Mouse (Mus musculus): Measurements from ENCODE around the gene Ncf4.

Ncf4 gene

DNA sequence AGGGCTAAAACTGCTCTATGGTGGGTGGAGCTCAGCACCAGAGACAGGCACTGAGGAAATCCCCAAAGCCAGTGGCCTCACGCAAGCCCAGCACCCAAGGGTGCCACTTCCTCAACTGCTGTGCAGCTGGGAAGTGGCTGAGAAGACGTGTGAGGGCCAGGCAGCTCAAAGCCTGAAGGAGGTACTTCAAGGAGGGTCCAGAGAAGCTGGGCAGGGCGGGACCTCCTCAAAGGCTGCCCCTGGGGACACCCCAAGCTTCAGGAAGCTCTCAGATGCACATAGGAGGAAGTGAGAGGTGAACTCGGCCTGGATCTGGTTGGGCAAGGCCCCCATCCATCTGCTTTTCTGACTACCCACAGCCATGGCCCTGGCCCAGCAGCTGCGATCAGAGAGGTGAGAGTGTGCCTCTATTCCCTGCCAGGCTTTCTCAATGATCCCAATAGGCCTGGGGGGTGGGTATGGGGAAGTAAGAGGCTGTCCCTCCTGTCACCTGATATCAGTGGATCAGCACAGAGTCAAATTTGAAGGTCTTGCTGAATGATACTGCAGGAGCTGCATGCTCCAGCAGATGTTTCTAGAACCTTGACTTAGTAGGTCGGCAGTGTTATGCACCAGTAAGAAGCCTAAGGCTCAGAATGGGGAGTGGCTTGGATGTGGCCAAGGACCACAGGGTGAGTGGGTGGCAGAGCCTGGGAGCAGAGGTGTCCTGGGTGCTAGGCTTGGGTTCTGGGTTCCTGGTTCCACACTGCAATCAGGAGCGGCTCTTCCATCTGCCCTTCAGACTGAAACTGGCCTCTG is at the start of gene Ncf4:
Gene Ncf4, plus strand, starts transcription at position 107 of the 798 bp plus-strand sequence.
- DNase-seq (ENCODE audit: low read depth, low spot score) = no peak

DNA sequence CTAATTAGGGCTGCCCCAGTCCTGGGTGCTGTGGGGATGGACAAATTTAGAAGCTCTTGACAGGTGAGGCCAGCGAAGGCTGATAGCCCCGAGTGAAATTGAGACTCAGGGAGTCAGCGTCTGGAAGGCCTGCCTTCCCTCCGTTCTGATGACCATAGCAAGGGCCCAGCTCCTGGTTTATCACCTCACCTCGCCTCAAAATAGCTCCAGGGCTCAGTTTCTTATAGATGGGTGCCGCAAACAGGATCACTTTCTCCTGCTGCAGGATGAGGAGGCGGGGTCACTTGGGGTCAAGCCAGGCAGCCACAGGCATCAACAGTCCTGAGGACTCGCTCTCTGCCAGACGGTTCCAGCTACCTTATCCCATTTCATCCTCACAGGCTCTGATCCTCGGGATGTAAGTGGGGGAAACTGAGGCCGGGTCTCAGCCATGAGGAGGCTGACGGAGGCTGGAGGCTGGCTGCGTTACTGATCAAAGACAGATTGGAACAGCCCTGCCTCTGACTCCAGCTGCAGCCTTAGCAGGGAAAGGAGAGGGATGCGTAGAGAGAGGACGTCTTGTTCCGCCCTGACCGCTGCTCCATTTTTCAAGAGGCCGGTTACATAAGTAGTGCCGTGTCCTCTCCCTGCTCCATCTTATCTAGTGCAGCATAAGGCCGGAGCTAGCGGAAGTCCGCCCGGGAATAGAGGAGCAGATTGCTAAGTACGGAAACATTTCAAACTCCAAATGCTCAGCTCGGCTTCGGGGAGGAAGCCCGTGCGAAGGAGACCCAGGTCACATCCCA is 49.3 kb upstream of the Ncf4 start:
- no peak for DNase-seq (ENCODE audit: low read depth, low spot score)

DNA sequence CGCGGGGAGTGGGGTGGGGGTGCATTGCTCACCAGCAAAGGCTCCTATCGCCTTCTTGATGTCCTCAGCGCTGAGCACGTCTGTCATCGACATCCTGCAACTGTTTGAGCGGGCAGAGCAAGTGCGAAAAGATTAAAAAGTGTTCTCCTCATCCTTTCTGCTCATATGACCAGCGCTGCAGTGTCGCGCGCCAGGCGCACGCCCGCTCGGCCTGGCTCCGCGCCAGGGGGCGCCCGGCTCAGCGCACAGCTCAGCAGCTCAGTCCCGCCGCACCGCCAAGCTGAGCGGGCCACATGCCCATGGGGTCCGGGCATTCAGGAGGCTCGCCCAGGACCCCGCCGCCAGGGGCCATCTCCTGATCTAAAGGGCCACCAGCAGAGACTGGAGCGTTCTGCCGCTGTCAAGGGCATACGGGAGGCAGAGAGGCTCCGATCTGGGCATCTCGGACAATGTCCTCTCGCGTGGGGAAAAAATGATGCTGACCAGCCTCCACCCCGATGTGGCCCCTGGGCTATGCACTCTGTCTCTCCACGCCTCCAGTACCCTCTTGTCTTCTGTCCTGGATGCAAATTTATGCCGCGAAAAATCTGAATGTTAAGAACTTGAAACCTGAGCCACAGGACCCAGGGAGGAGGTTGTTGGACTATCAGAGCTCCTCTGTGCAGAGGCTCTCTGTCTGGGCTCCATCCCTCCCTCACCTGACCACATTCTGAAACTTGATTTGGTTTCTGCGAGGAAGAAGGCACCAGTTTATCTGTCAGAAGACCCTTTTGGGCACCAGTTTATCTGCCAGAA is 40.4 kb upstream of the Ncf4 start:
- no peak for DNase-seq (ENCODE audit: low read depth, low spot score)

GRCm38 (mm10) chr15:78205192-78205591 is 39.4 kb upstream of the Ncf4 start:
- DNase-seq (ENCODE audit: low read depth, low spot score) = peak; percentile 72

DNA sequence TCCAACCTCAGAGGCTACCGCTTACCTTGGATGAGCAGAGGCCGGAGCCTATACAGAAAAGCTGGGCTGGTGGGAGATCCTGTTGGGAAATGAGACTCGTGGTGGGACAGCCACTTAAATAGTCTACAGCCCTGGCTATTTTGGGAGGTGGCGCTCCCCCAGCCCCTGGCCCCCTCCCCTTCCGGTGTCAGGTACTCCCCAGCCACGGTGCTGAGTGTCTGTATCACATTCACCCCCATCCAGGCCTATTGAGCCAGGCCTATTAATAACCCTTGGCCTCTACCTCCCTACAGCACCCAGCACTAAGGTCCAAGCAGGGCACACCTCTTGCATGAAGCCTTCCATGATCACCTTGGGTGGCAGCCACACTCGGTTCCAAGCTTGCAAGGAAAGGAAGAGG is 38.3 kb upstream of the Ncf4 start, which contains the start of gene Pvalb:
Gene Pvalb, minus strand, starts transcription at position 89 of the 400 bp plus-strand sequence.
- no peak for DNase-seq (ENCODE audit: low read depth, low spot score)

DNA sequence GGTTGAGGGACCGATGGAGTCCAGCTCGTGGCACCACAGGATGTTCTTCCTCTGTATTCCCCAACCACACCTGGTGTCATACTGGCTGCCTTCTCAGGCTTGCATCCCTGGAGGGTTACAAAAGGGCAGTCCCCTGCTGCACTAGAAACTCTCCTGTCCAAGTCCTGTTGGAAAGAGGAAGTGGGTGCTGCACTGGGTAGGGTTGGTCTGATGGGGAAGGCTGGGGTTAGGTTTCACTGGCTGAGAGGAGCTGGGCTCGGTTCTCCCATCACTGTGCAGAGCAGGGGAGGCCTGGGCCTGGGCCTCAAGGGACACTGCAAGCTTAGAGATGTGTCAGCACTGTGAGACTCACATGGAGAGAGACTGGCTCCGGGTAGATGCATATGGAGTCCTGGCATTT is 34.4 kb upstream of the Ncf4 start:
- DNase-seq (ENCODE audit: low read depth, low spot score) = no peak

- no peak for DNase-seq (ENCODE audit: low read depth, low spot score)
Observed at GRCm38 (mm10) chr15:78211367-78211766, 33.2 kb upstream of the Ncf4 start.

DNA sequence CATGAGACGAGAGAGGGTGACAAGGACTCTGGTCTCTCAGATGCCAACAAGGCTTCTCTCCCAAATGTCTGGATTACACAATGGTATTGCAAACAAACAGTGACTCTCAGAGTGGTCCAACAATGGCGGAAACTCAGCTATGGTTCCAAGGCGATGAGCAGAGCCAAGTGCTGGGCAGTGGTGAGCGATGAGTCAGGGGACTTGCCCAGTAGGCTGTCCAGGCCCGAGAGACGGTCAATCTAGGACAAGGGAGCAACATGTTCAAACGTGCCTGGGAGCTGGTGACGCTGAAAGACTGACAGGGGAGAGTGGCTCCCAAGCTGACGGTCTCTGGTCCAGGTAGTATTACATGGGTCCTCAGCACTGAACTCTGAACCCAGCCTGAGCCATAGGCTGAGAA is 29.3 kb upstream of the Ncf4 start:
- no peak for DNase-seq (ENCODE audit: low read depth, low spot score)

DNA sequence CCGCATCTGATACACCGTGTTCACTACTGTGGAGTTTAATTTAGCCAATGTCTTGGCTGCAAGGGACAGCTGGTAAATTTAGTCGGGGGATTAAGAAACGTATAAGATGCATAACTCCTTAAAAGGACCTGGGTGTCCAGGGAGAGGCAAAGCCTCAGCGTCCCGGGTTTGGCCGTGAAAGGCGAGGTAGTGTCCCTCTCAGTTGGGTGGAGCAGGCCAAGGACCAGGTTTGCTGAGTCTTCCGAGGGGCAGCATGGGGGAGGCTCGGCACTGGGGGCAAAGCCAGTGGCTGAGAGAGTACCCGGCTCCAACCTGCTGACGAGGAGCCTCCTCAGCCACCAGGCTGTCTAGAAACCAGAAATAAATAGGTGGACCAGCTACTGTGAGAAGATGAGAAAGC is 16.8 kb upstream of the Ncf4 start:
- no peak for DNase-seq (ENCODE audit: low read depth, low spot score)

DNA sequence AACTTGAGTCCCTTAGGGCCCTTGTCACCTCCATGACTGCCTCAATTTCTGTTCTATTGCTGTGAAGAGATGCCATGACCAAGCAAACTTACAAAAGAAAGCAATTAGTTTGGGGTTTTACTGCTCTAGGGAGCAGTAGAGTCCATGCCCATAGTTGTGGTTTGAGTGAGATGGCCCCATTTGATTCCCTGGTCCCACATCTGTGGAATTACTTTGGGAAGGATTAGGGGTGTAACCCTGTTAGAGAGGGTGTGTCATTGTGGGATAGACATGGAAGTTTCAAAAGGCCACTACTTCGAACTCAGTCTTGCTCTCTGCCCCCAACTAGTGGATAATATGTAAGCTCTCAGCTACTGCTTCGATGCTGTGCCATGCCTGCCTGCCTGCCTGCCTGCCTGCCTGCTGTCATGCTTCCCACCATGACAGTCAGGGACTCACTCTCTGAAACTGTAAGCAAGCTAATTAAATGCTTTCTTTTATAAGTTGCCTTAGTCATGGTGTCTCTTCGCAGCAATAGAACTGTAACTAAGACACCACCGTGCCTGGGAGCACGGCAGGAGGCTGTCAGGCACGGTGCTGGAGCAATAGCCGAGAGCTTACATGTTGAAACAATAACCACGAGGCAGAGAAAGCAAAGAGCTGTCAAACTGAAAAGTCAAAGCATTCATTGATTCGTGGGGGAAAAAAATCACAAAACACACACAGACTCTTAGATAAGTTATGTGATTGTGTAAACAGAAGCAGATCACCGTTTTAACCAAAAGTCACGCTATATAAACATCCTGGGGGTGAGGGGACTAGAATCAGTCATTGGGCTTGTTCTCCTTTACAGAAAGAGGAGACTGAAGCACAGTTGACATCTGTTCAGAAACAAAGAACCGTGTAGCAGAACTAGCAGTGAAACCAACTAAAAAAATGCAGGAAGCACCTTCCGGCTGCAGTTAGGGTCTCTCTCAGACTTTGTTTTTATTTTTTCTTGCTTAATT is 13.0 kb upstream of the Ncf4 start:
- DNase-seq (ENCODE audit: low read depth, low spot score) = peak; percentile 9

DNA sequence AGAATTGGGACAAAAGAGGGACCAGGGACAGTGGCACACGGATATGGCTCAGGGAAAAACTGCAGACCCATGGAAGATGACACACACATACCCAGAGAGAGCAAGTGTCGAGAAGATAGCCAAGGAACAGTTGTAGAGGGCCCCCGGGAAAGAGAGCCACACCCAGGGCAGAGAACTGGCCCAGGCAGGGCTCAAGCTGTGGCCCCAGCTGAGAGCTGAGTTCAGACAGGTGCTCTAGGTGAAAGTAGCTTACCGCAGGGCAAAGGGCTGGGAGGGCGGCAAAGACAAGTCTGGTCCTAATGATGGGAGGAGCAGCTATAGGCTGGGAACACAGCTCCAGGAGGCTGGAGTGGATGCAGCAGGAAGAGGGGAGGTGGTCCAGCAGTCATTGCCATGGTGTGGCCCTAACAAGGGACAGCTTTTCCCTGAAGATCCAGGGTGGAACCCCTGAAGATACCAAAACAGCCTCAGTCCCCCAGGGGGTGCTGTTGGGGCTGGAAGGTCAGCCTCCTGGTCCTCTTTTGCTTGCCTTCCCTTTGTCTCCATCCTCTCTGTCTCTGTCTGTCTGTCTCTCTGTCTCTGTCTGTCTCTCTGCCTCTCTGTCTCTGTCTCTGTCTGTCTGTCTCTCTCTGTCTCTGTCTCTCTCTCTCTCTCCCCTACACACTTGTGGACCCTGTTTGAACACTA is 9.6 kb upstream of the Ncf4 start:
- DNase-seq (ENCODE audit: low read depth, low spot score) = no peak

GRCm38 (mm10) chr15:78239453-78239852 is 5.1 kb upstream of the Ncf4 start:
- DNase-seq (ENCODE audit: low read depth, low spot score) = peak; percentile 84

- no peak for DNase-seq (ENCODE audit: low read depth, low spot score)
Observed at GRCm38 (mm10) chr15:78239956-78240617, 4.5 kb upstream of the Ncf4 start.

- no peak for DNase-seq (ENCODE audit: low read depth, low spot score)
Observed at GRCm38 (mm10) chr15:78241335-78241734, 3.3 kb upstream of the Ncf4 start.

DNA sequence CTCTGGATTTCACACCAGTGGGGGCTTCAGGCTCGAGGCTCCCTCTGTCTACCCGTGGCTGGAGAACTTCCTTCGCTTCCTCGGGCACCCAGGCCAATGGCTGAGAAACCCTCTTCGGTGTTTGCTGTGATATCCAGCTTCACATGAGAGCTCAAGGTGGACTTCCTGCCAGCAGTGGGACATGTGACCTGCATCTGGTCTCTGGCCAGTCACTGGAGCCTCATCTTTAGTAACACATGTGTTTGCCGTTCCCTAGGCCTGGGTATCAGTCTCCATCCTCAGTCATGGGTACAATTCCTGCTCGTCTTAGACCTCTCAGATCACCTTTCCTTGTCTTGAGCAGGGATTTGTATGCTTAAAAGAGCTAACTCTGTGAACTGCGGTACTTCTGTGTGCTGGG is 1.5 kb upstream of the Ncf4 start:
- no peak for DNase-seq (ENCODE audit: low read depth, low spot score)

- no peak for DNase-seq (ENCODE audit: low read depth, low spot score)
Observed at GRCm38 (mm10) chr15:78243774-78244173, 827 bp upstream of the Ncf4 start.

DNA sequence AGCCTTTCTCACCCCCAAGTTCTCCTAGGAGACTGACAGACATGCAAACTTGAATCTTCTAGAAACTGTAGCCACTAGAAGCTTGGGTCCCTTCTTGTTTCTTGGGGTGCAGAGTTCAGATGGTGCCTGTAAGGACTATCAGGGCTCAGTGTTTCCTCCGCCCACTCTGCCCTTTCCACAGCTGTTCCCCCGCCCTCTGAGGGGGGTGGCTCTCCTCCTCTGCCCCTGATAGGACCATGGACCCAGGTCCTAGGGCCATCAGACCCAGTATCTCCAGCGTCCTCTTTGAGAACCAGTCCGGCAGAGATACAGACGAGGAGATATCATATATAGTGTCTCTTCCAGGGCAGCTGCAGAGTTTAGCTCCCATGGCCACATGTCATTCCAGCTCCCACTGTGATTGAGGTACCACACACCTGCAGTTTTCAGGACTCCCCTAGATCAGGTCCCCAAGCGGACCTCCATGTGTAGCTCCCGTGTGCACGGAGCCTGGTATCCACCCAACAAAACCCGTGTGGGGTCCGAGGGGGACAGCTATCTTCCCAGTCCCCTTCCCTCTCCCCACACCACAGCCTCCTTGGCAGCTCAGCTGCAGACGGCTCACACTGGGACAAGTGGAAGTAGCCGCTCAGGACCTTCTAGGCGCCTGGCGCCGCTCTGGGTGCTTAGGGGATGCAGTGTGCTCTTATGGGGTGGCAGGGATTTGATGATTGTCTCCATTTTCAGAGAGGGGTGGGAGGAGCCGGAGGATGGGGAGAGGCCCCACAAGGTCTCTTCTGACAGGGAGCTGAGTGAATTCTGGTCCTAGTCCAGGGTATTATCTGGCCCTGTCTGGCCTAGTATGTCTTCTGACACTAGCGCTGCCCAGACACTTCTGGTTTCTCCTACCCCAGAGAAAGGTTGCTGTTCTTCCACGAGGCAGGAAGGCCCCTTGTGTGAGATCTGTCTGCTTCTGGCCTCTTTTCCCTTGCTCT is 1.8 kb downstream of the Ncf4 start:
- DNase-seq (ENCODE audit: low read depth, low spot score) = no peak

DNA sequence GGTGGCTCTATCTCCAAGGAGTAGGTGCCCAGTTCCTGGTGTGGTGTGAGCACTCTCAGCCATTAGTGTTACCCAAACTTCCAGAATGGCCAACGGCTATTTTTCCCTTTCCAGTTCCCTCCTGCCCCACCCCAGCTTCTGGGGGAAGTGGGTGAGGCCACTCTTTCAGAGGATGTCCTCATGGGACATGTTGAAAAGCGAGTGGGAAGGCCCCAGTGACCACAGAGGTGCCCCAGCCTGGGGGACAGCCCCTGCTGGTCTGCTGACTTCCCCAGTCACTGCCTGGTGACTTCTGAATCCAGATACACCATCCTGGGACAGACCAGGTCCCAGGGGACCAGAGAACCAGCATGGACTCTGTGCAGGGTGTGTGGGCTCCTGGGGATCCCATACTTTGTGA is 3.1 kb downstream of the Ncf4 start:
- DNase-seq (ENCODE audit: low read depth, low spot score) = no peak

DNA sequence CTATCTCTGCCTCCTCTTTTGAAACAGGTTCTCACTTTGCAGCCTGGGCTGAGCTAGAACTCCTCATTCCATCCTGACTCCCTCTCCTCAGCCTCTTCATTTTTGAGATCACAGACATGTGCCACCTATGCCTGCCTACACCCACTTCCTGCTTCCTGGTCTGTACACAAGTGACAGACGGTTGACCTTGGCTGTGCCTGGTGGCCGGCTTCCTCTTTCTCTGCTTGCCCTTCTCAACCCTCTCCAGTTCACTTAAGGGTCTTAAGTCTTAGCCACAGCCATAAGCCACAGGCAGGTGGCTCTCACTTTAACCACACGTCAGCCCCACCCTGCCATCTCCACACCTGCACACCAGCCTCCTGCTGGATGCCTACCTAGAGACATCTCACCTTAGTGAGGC is 3.8 kb downstream of the Ncf4 start:
- DNase-seq (ENCODE audit: low read depth, low spot score) = no peak
